Mouse (Mus musculus) limb, embryonic 11.5 days (tissue): ENCODE data around the gene Il6ra. TPM values are rescaled to one million over a fixed set of nuclear protein-coding genes. Genes with fewer than 3 reads are reported as not detected.

Experiments
- polyA plus RNA-seq: library from polyadenylated mRNA; unstranded; fragments of >200 nt; fragmentation: Nextera tagmentation; extraction: Ambion mirVana; gene quantifications from 2 replicates; pipeline ENCODE4 v1.2.1, GENCODE M21; 2014

Il6ra gene
- polyA plus RNA-seq, 1 experiment from 2014 or later, result 0.40 TPM

Other genes with a start within 250 kb of the Il6ra start
- 15.8 and 18.6 TPM in 2 replicates for gene Adar, start 198.2 kb downstream of the Il6ra start, polyA plus RNA-seq
- gene Chrnb2, start 148.6 kb downstream of the Il6ra start, polyA plus RNA-seq, result 0.23 and 0.77 TPM in 2 replicates
- gene Ube2q1, start 139.6 kb downstream of the Il6ra start, polyA plus RNA-seq, result 23.5 and 24.5 TPM in 2 replicates
- 3.1 and 3.4 TPM in 2 replicates for gene She, start 81.8 kb downstream of the Il6ra start, polyA plus RNA-seq
- gene Atp8b2, start 50.3 kb upstream of the Il6ra start, polyA plus RNA-seq, result 12.8 and 14.9 TPM in 2 replicates
- gene Hax1, start 85.6 kb upstream of the Il6ra start, polyA plus RNA-seq, result 241 and 262 TPM in 2 replicates
- gene 4933434E20Rik, start 138.4 kb upstream of the Il6ra start, polyA plus RNA-seq, result 160 and 175 TPM in 2 replicates
- 238 and 289 TPM in 2 replicates for gene Ubap2l, start 139.4 kb upstream of the Il6ra start, polyA plus RNA-seq
- gene Tpm3, start 159.5 kb upstream of the Il6ra start, polyA plus RNA-seq, result 578 and 605 TPM in 2 replicates
- 0.49 and 0.72 TPM in 2 replicates for gene Nup210l, start 190.9 kb upstream of the Il6ra start, polyA plus RNA-seq